Comparison of ENCODE assay signal across 9 mouse cellular contexts in the genomic region with DNA sequence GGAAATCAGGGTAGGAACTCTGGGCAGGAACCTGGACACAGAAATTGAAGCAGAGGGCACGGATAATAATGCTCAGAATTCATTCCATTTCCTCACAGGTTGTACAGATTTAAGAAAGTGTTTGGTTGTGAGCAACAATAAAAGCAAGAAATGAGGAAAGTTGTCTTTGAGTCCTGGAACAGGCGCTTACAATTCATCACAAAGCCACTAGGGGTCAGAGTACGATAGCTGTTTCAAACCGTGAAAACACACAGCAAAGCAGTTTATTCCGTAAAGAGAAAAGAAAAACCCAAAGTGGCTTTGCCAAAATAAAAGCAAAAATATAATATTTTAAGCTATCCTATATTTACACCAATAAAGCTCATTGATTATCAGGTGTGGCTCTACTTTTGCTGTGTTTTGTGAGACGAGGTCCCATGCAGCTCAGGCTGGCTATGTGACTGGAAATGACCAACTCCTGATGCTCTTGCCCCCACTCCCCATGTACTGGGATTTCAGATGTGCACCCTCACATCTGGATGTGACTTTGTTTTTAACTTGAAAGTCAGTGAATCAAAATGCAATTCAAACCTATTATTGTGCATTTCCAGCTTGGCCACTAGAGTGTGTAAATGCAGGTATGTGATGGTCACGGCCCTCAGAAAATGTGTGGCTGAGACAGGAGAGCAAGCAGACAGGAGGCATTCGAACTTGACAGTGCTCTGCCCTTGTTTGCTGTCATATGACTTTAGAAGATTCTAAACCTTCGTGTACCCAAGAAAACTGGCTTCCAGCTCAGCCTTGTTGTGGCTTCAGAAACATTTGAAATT.
DNase-seq lines count a peak whose midpoint lies in the region; ATAC-seq and TF ChIP-seq lines count a peak whose summit lies in the region.
"Had no signal": no experiment of that assay in that cellular context is flagged by ENCODE, and none has a peak within 500 bp of the region (broad histone marks: within the 10 kb centered on the region; RNA-seq: fewer than 3 reads in every experiment).

No protein-coding gene starts in this region.

- peak; percentile 49 for TF ChIP-seq CTCF in liver, embryonic 14.5 days (IDR thresholded peaks at IDR 0.05; ENCODE audit: low read depth)

- no peaks in the 10 kb centered on the region for H3K36me3 ChIP-seq in liver, embryonic 14.5 days (replicated peaks; ENCODE audit: control insufficient read depth, insufficient read depth, low read depth)

- H3K4me1 ChIP-seq in liver, embryonic 14.5 days (replicated peaks; ENCODE audit: control insufficient read depth in 2 of 2, insufficient read depth in 2 of 2, low read length in 1 of 2), result no peaks in the 10 kb centered on the region

- no peak for TF ChIP-seq EP300 in liver, embryonic 14.5 days (IDR thresholded peaks at IDR 0.05; ENCODE audit: low read depth)

- no peak overlapping the region for H3K27ac ChIP-seq in liver, embryonic 14.5 days

- WGBS in liver, embryonic 14.5 days (ENCODE audit: insufficient replicate concordance), result 29% methylated on average over 9 of the region's 9 CpGs

- no peak for DNase-seq in cerebellum, adult 8-10 months
- DNase-seq in liver, embryonic 14.5 days (ENCODE audit: low read depth in 3 of 3, low spot score in 3 of 3), result no peak
- no peak for DNase-seq in liver
- DNase-seq in c-Kit-positive CD71-positive TER-119-negative erythroid progenitor cells, embryonic 14.5 days (ENCODE audit: low read depth), result peak; percentile 9
- DNase-seq in heart, postnatal 36 days, result peak; percentile 30 to 39
- peak; percentile 61 for DNase-seq in lung, postnatal 36 days
- DNase-seq in thymus, postnatal 25 days, result peak; percentile 43

- H3K4me2 ChIP-seq in liver, embryonic 14.5 days (ENCODE audit: low read depth), result no peak overlapping the region

- H3K27me3 ChIP-seq in liver, embryonic 14.5 days (ENCODE audit: control insufficient read depth, insufficient read depth, low read length), result no peaks in the 10 kb centered on the region

- ATAC-seq in cerebellum, adult (ENCODE audit: insufficient number of reproducible peaks, low FRiP score, low TSS enrichment), result peak; percentile 34; the same call in 1 of the 2 replicates
- ATAC-seq in liver, embryonic 14.5 days (ENCODE audit: insufficient read depth), result no peak

- no peak overlapping the region for H3K4me3 ChIP-seq in liver, embryonic 14.5 days (ENCODE audit: insufficient read depth in 1 of 2, low read depth in 2 of 2, low read length in 2 of 2)
- H3K4me3 ChIP-seq: myocyte had no signal

- H3K9ac ChIP-seq in liver, embryonic 14.5 days (replicated peaks), result no peak overlapping the region

- no peaks in the 10 kb centered on the region for H3K9me3 ChIP-seq in liver, embryonic 14.5 days (ENCODE audit: control insufficient read depth, low read length)

- intact Hi-C loops in heart, postnatal 36 days (cut with DNase I), result loop anchor here (5.0 to 10.0 kb wide), 5 partner anchors 87 to 457 kb away; no protein-coding TSS in a partner anchor

Comparison
In these comparisons a context has a peak if more than half of its experiments do, and no peak if none do; other contexts are left out.
1. DNase-seq: peak in c-Kit-positive CD71-positive TER-119-negative erythroid progenitor cells, embryonic 14.5 days (single experiment), heart, postnatal 36 days (2 of 2), lung, postnatal 36 days (single experiment) and thymus, postnatal 25 days (single experiment); none in cerebellum, adult 8-10 months (single experiment), liver, embryonic 14.5 days (0 of 3) and liver (single experiment).